Mouse (Mus musculus) spleen, adult 12 weeks (tissue): ENCODE measurements around the gene Vmn1r221.
"Not testable (repeated sequence)": the region's sequence is repeated elsewhere in the genome, so short reads cannot be mapped to it uniquely, and the experiment has no call there.

Experiments used
- DNase-seq: peaks from one replicate; pipeline ENCODE4 v3.0.0; 2022; ENCODE audit warnings: low spot score

Gene Vmn1r221

GRCm38 (mm10) chr13:23213827-23214226, at the start of gene Vmn1r221:
Vmn1r221 (plus strand) TSS chr13:23214127.
- not testable (repeated sequence) for DNase-seq

GRCm38 (mm10) chr13:23166471-23166870, 47.5 kb upstream of the Vmn1r221 start:
- not testable (repeated sequence) for DNase-seq

GRCm38 (mm10) chr13:23187875-23188274, 26.1 kb upstream of the Vmn1r221 start, which contains the start of gene Vmn1r220:
Vmn1r220 (minus strand) TSS chr13:23187975.
- DNase-seq = no peak

- not testable (repeated sequence) for DNase-seq
Measured at GRCm38 (mm10) chr13:23203885-23204284, 10.0 kb upstream of the Vmn1r221 start.

- not testable (repeated sequence) for DNase-seq
Measured at GRCm38 (mm10) chr13:23235847-23236246, 21.9 kb downstream of the Vmn1r221 start, which contains the start of gene Vmn1r222. Vmn1r222 (minus strand) TSS chr13:23235947.

GRCm38 (mm10) chr13:23246834-23247233, 32.9 kb downstream of the Vmn1r221 start, which contains the start of gene Vmn1r223:
Vmn1r223 (plus strand) TSS chr13:23247134.
- not testable (repeated sequence) for DNase-seq

- no peak for DNase-seq
Measured at GRCm38 (mm10) chr13:23258546-23259048, 44.7 kb downstream of the Vmn1r221 start.

GRCm38 (mm10) chr13:23268606-23269005, 54.7 kb downstream of the Vmn1r221 start:
- DNase-seq = not testable (repeated sequence)

- not testable (repeated sequence) for DNase-seq
Measured at GRCm38 (mm10) chr13:23269127-23269526, 55.2 kb downstream of the Vmn1r221 start.

- no peak for DNase-seq
Measured at GRCm38 (mm10) chr13:23269681-23270080, 55.8 kb downstream of the Vmn1r221 start.

- no peak for DNase-seq
Measured at GRCm38 (mm10) chr13:23270321-23271101, 56.6 kb downstream of the Vmn1r221 start.
